Mouse (Mus musculus) common myeloid progenitor, adult 5-6 weeks (primary cell): Measurements from ENCODE around the gene Myom3. TPM values are rescaled to one million over a fixed set of nuclear protein-coding genes. Genes with fewer than 3 reads are reported as not detected.

Source experiments
- ATAC-seq: replicated peaks from 2 replicates; pipeline ENCODE4 v1.8.0; 2016; ENCODE audit warnings: low read depth, mild to moderate bottlenecking, moderate TSS enrichment, inconsistent platforms; ENCODE audit not compliant: poor library complexity, severe bottlenecking
- total RNA-seq: library from RNA; stranded (forward); fragments of 200-1000, 187-1606 nt; gene quantifications from 2 replicates; pipeline ENCODE4 v1.2.3, GENCODE M21; 2017

The Myom3 gene
- total RNA-seq: not detected in 2 replicates

- no peak for ATAC-seq
Measured at GRCm38 (mm10) chr4:135759356-135759976, at the start of gene Myom3. Gene Myom3, plus strand, starts transcription at chr4:135759715.

GRCm38 (mm10) chr4:135710392-135710791, 49.1 kb upstream of the Myom3 start:
- no peak; the same call in 1 of the 2 replicates for ATAC-seq

- no peak for ATAC-seq
Measured at GRCm38 (mm10) chr4:135714776-135715175, 44.7 kb upstream of the Myom3 start.

GRCm38 (mm10) chr4:135716438-135716837, 43.1 kb upstream of the Myom3 start:
- peak; percentile 74 for ATAC-seq

- ATAC-seq: no peak
Measured at GRCm38 (mm10) chr4:135722540-135723290, 36.8 kb upstream of the Myom3 start.

GRCm38 (mm10) chr4:135726416-135726815, 33.1 kb upstream of the Myom3 start:
- no peak for ATAC-seq

GRCm38 (mm10) chr4:135727817-135728216, 31.7 kb upstream of the Myom3 start, which contains the start of gene Il22ra1:
Gene Il22ra1, plus strand, starts transcription at chr4:135728172.
- no peak for ATAC-seq

GRCm38 (mm10) chr4:135730204-135730603, 29.3 kb upstream of the Myom3 start:
- ATAC-seq: no peak

- ATAC-seq: no peak
Measured at GRCm38 (mm10) chr4:135730951-135731350, 28.6 kb upstream of the Myom3 start.

GRCm38 (mm10) chr4:135733901-135734300, 25.6 kb upstream of the Myom3 start:
- no peak for ATAC-seq

- no peak for ATAC-seq
Measured at GRCm38 (mm10) chr4:135736903-135737302, 22.6 kb upstream of the Myom3 start.

- no peak for ATAC-seq
Measured at GRCm38 (mm10) chr4:135738237-135738636, 21.3 kb upstream of the Myom3 start.

- ATAC-seq: no peak
Measured at GRCm38 (mm10) chr4:135739148-135739547, 20.4 kb upstream of the Myom3 start.

GRCm38 (mm10) chr4:135739672-135740071, 19.8 kb upstream of the Myom3 start:
- ATAC-seq: peak; percentile 39; the same call in 1 of the 2 replicates

- ATAC-seq: no peak
Measured at GRCm38 (mm10) chr4:135743520-135743919, 16.0 kb upstream of the Myom3 start.

GRCm38 (mm10) chr4:135744726-135745448, 14.6 kb upstream of the Myom3 start:
- no peak for ATAC-seq

- ATAC-seq: no peak
Measured at GRCm38 (mm10) chr4:135745613-135746012, 13.9 kb upstream of the Myom3 start.

GRCm38 (mm10) chr4:135750896-135751295, 8.6 kb upstream of the Myom3 start:
- ATAC-seq: no peak

GRCm38 (mm10) chr4:135752106-135752778, 7.3 kb upstream of the Myom3 start:
- no peak for ATAC-seq

- ATAC-seq: no peak
Measured at GRCm38 (mm10) chr4:135752779-135753164, 6.7 kb upstream of the Myom3 start.
